Mouse (Mus musculus): ENCODE results near the gene Ryr3.

Gene Ryr3

DNA sequence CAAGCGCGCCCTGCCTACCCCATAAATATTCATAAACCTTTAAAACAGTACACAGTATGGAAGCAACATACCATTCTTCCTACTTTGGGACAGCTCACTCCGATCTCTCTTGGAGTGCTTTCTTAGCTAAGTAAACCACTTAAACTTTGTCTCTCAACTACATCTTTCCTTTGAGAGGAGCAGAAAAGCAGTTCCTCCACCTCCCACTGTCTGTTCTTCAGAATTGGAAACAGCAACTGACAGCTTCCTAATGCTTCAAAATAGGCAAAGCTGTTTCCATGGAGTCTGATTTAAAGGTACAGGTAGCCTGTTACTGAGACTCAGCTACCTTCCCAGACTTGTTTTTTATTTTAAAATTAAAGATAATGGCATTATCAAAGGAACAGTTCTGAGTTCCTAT, 218.4 kb downstream of the Ryr3 start:
- in situ Hi-C loops (cut with MboI; ENCODE audit: low pct_unique_long_range_greater_than_20kb in 1 of 2, low sequenced_read_pairs in 2 of 2, unreplicated experiment in 1 of 2): no loop called here

DNA sequence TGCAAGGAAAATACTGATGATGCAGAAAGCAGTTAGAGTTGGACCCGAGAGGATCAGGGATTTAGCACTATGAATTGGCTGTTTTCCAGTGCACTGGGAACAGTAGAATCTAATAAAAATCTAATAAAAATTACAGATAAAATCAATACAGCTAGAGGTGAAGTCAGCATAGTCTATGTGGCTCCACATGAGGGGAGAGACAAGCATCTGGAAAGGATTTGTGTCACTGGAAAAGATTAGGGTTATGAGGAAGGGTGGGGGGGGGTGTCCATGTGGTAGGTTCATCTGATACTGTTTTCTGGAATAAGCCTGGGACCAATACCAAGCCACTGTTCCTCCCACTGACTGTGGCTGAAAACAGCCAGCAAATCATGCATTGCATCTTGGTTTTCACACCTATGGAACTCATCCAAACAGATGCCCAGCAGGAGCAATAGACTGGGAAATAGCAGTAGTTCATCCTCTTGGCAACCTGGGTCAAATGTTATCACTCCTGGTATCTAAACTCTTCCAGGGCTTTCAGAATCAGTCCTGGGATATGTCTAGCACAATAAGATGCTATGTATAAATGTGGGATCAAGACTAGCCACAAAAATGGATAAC, 233.9 kb downstream of the Ryr3 start:
- in situ Hi-C loops (cut with MboI; ENCODE audit: low pct_unique_long_range_greater_than_20kb in 1 of 2, low sequenced_read_pairs in 2 of 2, unreplicated experiment in 1 of 2): no loop called here

DNA sequence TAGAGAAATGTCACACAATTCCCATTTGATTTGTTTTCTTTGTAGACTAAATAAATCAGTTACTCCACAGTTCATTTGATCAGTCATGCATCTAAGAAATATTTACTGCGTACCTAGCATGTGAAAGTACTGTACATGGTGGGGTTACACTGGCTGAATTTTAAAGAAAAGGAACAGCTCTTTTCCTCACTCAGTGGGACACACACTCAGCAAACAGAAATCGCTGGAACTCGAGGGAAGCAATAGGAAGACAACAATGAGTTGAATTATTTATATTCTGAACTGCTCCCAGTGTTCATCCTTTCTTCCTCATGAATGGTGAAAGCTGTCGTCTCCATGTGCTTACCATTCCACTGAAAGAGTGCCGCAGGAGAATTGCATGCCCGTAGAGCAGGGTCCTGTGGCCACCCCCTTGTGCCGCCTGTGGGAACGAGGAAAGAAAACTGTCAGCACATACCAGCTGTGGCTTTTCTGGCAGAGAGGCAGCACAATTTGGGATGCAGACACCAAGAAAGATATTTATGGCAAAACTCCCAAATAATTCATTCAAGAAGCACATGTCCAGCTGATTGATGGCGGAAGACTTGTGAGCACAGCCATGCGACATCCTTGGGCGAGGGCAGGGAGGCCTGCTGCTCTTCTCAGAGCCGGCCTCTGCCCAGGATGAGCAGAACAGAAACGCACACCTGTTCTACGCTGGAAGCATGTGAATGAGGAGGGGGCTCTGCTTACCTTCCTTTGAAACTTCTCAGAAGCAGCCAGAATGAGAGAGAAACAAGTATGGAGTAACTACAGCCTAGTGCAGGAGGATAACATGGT, 249.9 kb downstream of the Ryr3 start:
- in situ Hi-C loops (cut with MboI; ENCODE audit: low pct_unique_long_range_greater_than_20kb in 1 of 2, low sequenced_read_pairs in 2 of 2, unreplicated experiment in 1 of 2): no loop called here

DNA sequence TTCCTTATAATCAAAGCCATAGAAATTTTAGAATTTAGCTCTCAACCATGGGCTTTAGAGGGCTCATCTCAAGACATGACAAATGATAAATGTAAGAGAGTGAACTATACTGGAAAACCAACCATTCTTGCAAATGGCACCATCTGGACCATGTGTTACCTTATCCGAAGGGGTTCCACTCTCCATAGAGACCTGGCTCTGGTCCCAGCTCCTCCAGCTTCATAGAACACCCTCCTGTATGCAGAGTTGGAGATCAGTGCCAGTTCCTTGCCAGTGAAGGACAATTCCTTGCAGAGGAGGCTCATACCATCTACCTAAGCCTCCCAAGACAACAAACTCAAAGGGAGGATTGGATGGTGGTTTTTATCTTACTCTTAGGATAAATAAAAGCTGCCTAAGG, 268.0 kb downstream of the Ryr3 start:
- in situ Hi-C loops (cut with MboI; ENCODE audit: low pct_unique_long_range_greater_than_20kb in 1 of 2, low sequenced_read_pairs in 2 of 2, unreplicated experiment in 1 of 2): no loop called here

DNA sequence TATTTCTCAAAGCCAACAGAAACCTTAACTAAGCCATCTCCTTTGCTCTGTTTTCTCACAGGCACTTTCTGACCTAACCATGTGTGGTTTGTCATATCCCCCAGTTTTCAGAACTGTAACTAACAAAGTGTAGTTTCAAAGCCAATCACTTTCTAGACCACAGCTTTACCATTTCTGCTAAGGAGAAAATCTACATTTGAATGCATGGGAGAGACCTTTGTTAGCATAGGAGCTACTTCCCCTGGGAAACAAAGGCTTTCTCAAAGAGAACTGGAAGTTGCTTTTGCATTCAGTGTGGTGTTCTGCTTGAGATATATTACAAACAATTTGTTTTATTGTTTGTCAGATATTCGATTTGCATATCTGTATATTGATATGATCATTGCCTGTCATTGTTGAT, 285.1 kb downstream of the Ryr3 start:
- in situ Hi-C loops (cut with MboI; ENCODE audit: low pct_unique_long_range_greater_than_20kb in 1 of 2, low sequenced_read_pairs in 2 of 2, unreplicated experiment in 1 of 2): no loop called here

DNA sequence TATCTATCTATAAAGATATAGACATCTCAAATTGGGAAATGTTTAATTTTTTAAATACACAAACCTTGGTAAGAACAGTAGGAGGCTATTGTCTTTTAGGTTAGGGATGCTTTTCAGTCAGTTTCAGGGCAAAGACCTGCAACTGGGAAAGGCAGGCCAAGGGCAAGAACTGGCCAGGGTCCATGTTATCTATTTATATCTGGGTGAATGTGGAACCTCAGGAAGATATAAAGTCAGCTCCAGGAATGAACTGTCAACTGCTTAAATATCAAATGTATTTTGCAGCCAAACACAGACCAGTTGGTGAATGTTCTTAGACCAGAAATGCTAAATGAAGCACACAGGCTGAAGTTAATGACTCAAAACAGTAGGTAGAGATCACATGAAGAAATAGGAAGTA, 303.1 kb downstream of the Ryr3 start:
- in situ Hi-C loops (cut with MboI; ENCODE audit: low pct_unique_long_range_greater_than_20kb in 1 of 2, low sequenced_read_pairs in 2 of 2, unreplicated experiment in 1 of 2): no loop called here

DNA sequence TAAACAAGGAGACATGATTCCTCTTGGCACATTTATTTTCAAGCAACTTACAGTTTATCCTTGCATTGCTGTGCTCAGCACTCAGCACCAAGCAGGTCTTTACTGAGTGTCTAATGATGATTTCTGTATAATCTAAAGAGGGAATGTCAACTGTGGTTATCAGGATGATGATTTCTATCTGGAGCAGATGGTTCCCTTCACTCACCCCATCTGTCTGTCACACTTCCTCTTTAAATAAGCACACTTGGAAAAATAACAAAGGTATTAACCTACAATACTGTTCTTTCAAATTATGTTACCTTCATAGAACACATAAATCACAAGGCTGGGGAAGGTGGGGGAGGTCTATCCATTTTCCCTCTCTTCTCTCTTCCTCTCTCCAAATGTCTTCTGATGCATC, 304.3 kb downstream of the Ryr3 start:
- in situ Hi-C loops (cut with MboI; ENCODE audit: low pct_unique_long_range_greater_than_20kb in 1 of 2, low sequenced_read_pairs in 2 of 2, unreplicated experiment in 1 of 2): no loop called here

DNA sequence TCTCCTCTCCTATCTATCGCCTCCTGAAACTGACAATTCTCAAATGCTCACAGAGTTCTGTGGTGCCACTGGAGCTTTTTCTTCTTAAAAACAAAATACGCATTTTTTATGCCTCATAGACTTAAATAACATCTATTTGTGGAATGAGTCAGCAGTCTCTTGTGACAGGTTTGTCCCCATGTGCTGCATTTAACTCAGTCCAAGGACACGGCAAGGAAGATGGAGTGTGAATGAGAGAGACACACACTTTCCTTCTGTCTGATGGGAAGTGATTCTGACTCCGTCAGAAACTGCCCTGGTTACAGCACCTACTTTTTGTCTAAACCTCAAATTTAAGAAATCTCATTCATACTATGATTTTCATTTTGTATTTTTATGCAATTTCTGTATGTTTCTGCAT, 306.3 kb downstream of the Ryr3 start:
- in situ Hi-C loops (cut with MboI; ENCODE audit: low pct_unique_long_range_greater_than_20kb in 1 of 2, low sequenced_read_pairs in 2 of 2, unreplicated experiment in 1 of 2): no loop called here

DNA sequence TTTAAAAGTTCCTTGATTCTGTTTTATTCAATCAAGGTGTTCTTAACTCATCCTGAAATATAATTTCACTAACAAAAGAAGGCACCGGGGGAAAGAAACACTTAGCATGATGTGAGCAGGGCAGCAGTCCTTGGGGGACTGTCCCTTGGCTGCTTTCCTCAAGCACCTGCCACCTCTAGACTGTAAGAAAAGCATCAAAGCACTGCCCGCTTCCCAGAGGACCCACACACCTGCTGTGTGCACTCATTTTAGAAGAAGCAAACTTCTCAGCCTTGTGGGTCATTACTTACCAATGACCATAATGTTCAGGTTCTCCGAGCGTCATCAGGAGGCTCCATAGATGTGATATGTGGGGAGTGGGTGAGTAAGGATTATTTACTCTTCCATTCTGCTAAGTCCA, 307.8 kb downstream of the Ryr3 start:
- in situ Hi-C loops (cut with MboI; ENCODE audit: low pct_unique_long_range_greater_than_20kb in 1 of 2, low sequenced_read_pairs in 2 of 2, unreplicated experiment in 1 of 2): no loop called here

DNA sequence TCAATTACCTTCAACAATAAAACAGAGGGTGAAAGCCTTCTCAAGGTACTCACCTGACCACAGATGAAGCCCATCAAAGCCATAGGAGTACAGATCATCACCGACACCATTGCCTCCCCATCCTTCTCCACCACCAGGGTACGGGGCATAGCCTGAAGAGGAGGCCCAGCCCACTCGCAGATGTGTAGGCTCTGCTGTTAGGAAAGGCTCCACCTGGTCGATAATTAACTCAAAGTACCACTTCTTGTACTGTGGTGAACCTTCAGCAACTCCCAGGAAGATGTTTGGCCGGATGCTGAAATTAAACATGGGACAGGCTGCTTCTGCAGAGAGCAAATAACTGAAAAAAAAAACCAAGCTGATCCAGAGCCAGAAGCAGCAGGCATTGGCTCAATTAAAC, 316.1 kb downstream of the Ryr3 start:
- in situ Hi-C loops (cut with MboI; ENCODE audit: low pct_unique_long_range_greater_than_20kb in 1 of 2, low sequenced_read_pairs in 2 of 2, unreplicated experiment in 1 of 2): no loop called here

DNA sequence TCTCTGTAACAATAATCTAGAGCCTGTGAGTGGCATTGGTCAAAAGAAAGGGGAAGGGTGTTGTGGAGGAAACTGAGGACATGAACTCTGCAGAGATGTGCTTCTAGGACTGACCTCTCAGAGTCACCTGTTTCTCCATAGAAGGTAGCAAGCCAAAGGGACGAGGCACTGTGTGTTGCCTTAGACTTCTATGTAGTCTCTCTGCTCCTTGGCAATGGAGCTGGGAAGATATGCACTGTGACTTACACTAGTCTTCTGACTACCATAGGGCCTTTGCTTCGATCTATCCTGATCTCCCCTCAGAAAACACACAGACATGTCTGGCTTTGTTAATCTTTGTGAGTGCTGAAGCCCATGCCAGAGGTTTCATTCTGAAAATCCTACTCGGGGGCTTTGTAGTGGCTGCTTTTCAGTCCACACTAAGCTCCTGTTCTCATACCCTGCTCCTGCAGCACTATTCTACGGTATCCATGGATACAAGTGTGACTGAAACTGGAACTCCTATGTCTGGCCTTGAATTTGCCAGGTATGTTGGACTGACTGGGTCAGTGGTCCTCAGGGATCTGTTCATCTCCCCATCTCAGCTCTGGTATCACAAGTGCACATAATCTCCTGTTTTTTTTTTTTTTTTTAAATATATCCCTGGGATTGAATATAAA, 332.3 kb downstream of the Ryr3 start:
- in situ Hi-C loops (cut with MboI; ENCODE audit: low pct_unique_long_range_greater_than_20kb in 1 of 2, low sequenced_read_pairs in 2 of 2, unreplicated experiment in 1 of 2): no loop called here

DNA sequence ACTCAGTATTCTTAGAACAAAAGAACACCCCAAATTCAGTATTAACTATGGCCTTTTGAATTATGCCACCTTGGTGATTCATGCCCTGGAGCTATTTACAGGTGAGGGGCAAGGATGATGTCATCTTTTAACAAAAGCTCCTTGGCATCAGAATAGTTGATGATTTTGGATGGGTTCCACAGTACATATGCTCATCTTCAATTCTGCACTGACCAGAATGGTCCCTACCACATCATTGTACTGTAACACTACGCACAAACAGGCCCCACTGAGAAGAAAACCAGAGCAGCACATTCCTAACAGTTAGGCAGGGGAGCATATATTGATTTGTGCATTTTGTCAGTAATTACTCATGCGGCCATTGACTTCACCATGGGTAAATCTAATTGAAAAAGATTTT, 335.1 kb downstream of the Ryr3 start:
- in situ Hi-C loops (cut with MboI; ENCODE audit: low pct_unique_long_range_greater_than_20kb in 1 of 2, low sequenced_read_pairs in 2 of 2, unreplicated experiment in 1 of 2): no loop called here

DNA sequence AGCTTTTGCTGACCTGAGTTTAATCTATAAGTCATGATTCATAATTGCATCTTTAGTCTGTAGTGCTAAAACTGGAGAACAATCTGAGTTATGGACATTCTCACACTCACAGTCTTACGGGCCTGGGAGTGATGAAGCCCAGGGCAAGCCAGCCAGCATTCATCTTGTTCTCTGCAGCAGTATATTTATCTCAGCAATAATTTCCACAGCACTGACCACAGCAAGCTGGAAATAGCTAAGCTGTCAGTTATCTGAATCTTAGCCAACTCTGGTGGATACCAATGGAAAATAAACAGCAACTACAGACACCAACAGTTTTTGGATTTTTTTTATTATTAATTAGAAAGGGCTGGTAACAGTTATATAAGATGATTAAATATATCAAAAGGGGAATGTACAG, 335.5 kb downstream of the Ryr3 start:
- in situ Hi-C loops (cut with MboI; ENCODE audit: low pct_unique_long_range_greater_than_20kb in 1 of 2, low sequenced_read_pairs in 2 of 2, unreplicated experiment in 1 of 2): no loop called here

DNA sequence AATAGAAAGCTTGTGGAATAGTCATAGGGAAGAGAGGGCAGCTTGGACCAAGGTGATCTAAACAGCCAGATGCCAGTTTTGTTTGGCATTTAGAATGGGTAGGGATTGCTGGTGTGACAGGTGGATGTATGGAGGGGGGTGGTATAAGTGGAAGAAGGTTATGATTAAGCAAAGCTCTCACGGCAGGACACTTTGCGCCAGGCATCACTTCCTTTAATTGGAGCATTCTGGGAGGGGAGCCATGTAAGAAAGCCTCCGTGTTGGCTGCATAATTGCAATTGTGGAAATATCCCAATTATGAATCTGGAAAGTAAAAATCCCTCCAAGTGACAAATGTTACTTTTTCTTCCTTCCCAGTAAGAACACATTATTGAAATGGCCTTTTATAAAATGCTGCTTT, 339.5 kb downstream of the Ryr3 start:
- in situ Hi-C loops (cut with MboI; ENCODE audit: low pct_unique_long_range_greater_than_20kb in 1 of 2, low sequenced_read_pairs in 2 of 2, unreplicated experiment in 1 of 2): no loop called here

DNA sequence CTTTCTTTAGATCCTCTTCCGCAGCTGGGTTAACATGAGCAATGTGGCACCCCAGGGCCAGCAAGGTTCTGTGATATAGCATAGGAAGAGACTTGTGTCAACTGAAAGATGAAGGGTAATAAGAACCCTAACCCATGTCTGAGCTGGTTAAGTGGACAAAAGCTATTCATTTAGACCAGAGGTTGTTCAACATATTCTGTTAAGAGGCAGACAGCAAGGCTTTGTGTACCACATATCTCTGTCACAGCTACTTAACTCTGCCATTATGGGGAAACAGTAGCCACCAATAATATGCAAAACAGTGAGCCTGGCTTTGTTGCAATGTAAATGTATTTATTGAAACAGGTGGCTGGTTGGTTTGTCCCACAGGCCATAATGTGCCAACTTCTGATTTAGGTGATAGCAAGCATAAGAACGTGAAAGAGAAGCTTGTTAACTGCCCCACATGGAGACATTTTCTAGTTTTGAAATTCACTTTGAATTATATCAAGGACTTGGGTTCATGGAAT, 350.8 kb downstream of the Ryr3 start:
- in situ Hi-C loops (cut with MboI; ENCODE audit: low pct_unique_long_range_greater_than_20kb in 1 of 2, low sequenced_read_pairs in 2 of 2, unreplicated experiment in 1 of 2): no loop called here

DNA sequence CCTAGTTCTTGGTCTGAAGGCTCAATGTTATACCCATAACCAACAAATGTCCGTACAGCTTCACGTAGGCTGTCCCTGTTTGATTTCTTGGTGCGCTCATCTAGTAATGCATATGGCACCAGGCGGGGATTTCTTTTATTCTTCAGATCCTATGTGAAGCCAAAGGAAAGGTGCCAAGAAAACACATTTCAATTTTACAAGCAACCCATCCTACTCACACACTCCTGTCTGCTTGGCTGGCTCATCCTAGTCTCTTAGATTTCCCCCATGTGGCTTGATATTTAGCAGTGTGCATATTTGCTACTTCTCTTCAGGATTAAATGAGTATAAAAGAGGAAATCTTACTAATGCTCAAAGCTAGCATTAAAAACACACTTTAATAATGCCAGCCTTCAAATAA, 355.1 kb downstream of the Ryr3 start:
- in situ Hi-C loops (cut with MboI; ENCODE audit: low pct_unique_long_range_greater_than_20kb in 1 of 2, low sequenced_read_pairs in 2 of 2, unreplicated experiment in 1 of 2): no loop called here

DNA sequence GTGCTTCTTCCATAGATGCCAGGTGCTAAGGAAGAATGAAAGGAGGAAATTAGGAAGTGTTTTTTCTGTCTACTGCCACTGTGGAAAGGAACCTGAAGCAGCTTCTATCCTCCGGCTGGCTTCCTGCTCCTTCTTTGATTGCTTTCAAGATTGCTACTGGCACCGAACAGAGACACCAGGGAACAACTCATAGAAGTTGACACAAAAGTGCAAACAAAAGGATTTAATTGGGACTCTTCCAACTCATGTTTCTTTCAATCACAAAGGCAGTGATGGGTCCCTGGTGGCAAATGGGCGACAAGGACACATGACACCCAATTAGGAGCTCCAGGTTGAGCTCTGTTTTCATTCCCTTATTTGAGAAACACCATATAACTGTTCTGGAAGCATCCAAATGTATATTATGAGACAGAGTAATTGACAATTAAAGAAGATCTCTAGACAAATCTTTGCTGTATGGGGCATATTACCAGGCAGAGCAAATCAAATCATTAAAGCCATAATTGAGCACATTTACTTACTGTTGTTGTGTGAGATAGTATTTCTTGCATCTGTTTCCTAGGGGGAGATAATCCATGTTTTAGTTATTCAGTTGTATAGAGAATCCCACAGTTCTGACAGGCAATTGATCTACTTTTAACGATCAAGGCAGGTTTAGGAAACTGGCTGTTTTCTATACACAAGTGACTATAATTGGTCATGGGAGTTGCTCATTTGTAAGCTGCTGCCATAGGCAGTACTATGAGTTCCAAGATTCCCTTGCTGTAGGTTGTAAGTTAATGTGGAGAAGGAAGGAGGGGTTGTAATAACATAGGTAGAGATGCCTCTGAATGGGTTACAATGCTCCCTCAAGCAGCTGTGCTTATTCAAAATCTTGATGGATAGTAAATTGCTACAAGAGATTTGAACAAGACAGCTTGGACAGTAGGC, 371.0 kb downstream of the Ryr3 start:
- in situ Hi-C loops (cut with MboI; ENCODE audit: low pct_unique_long_range_greater_than_20kb in 1 of 2, low sequenced_read_pairs in 2 of 2, unreplicated experiment in 1 of 2): no loop called here

DNA sequence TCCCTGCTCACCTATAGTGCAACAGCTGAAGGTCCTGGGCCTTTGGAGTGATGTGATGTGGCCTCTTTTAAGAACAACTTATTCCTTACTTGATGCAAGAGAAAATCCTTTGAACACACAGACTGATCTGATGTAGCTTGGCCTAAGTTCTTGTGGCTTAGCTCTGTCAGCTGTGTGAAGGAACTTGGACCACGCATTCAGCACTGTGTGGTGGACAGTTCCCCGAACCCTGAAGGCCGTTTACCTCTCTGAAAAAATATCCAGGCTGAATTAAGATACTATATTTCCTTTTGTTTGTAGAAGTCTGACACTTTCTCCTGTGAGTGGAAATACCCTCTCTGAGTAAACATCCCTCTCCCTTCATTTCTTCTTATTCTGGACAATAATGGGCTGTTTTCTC, 374.0 kb downstream of the Ryr3 start:
- in situ Hi-C loops (cut with MboI; ENCODE audit: low pct_unique_long_range_greater_than_20kb in 1 of 2, low sequenced_read_pairs in 2 of 2, unreplicated experiment in 1 of 2): no loop called here

Data from mouse embryonic stem cell (cell line).